Mouse (Mus musculus): ENCODE data around the gene Tnc. TPM values are rescaled to one million over a fixed set of nuclear protein-coding genes. Genes with fewer than 3 reads are reported as not detected.

The Tnc gene
- polyA plus RNA-seq, 1 experiment from 2014 or later = 64.2 TPM

DNA sequence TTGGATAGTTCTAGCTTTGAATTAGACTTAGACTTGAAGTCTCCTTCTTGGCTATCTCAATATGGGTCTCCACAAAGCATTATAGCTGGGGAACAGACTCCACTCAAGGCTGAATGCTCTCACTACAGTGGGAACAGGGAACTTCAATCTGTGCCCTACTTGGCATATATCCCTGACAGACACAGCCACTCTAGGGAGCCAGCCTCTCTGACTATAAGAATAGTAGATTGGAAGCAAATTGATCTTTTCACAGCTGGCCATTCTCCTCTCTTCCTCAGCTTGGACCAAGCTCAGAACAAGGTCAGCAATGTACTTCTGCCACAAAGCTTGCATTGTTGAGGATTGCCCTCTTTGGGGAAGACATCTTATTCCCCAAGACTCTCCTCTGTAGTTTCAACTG, 27.9 kb upstream of the Tnc start:
- H3K4me3 ChIP-seq (ENCODE audit: low read depth, low read length) = no peak overlapping the region
- H3K27me3 ChIP-seq (ENCODE audit: control insufficient read depth, insufficient read depth, low read depth, low read length) = no peaks in the 10 kb centered on the region
- H3K9ac ChIP-seq (ENCODE audit: low read depth, low read length) = no peak overlapping the region
- no peak overlapping the region for H3K4me2 ChIP-seq (ENCODE audit: low read length)
- H3K27ac ChIP-seq (ENCODE audit: low read length) = no peak overlapping the region
- H3K36me3 ChIP-seq (ENCODE audit: control insufficient read depth, insufficient read depth, low read length) = no peaks in the 10 kb centered on the region
- H3K4me1 ChIP-seq (ENCODE audit: control insufficient read depth, insufficient read depth, low read length) = no peaks in the 10 kb centered on the region
- H3K9me3 ChIP-seq (replicated peaks; ENCODE audit: control insufficient read depth, low read length, poor library complexity, severe bottlenecking) = no peaks in the 10 kb centered on the region
- no peak for ATAC-seq

DNA sequence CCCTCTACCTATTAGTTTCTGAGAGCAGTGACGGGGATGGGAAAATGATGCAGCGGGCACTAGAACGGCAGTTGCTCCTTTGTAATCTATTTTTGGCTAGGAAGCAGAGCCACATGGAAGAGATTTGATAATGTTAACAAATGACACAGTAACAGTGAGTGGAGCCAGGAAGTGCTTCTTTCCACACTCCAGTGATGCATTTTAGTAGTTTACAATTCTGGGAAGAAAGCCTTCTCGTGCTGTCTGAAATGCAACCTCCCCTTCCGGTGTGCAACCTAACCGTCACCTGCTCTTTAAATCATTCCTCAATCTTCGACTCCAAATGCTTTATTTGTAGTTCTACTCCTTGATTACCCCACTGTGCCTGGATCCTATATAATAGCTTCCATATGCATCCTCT, 20.6 kb upstream of the Tnc start:
- H3K9me3 ChIP-seq (replicated peaks; ENCODE audit: control insufficient read depth, low read length, poor library complexity, severe bottlenecking) = no peaks in the 10 kb centered on the region
- no peak for ATAC-seq
- 90% methylated on average over 7 of the region's 7 CpGs for WGBS
- no peaks in the 10 kb centered on the region for H3K27me3 ChIP-seq (ENCODE audit: control insufficient read depth, insufficient read depth, low read depth, low read length)
- no peak overlapping the region for H3K4me3 ChIP-seq (ENCODE audit: low read depth, low read length)
- H3K36me3 ChIP-seq (ENCODE audit: control insufficient read depth, insufficient read depth, low read length) = no peaks in the 10 kb centered on the region
- no peak overlapping the region for H3K27ac ChIP-seq (ENCODE audit: low read length)
- no peaks in the 10 kb centered on the region for H3K4me1 ChIP-seq (ENCODE audit: control insufficient read depth, insufficient read depth, low read length)
- no peak overlapping the region for H3K4me2 ChIP-seq (ENCODE audit: low read length)
- H3K9ac ChIP-seq (ENCODE audit: low read depth, low read length) = no peak overlapping the region

DNA sequence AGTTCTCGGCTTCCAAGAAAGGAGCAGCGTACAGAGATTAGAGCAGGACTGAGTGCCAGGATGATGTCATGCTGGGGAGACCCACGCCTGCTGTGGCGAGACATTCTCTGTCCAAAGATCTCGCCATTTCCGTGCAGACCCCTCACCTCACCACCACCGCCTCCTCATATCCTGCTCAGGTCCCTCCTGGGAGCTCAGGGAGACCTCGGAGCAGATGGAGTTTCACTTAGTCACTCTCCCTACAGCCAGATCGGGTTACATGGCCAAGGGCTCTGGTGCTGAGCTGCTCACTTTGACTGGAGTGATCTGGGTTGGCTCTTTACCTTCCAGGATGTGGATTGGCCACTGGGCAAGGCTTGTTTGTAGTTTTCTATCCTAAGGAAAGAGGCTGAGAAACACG, 18.5 kb upstream of the Tnc start:
- Histone ChIP-seq H3K9ac (ENCODE audit: low read depth, low read length) (no peak overlapping the region), H3K9me3 (replicated peaks; ENCODE audit: control insufficient read depth, low read length, poor library complexity, severe bottlenecking) (no peaks in the 10 kb centered on the region), H3K36me3 (ENCODE audit: control insufficient read depth, insufficient read depth, low read length) (no peaks in the 10 kb centered on the region), H3K4me1 (ENCODE audit: control insufficient read depth, insufficient read depth, low read length) (no peaks in the 10 kb centered on the region), H3K4me2 (ENCODE audit: low read length) (no peak overlapping the region), H3K27me3 (ENCODE audit: control insufficient read depth, insufficient read depth, low read depth, low read length) (no peaks in the 10 kb centered on the region), H3K4me3 (ENCODE audit: low read depth, low read length) (no peak overlapping the region), H3K27ac (ENCODE audit: low read length) (no peak overlapping the region)
- ATAC-seq = no peak
- 59% methylated on average over 10 of the region's 10 CpGs for WGBS

DNA sequence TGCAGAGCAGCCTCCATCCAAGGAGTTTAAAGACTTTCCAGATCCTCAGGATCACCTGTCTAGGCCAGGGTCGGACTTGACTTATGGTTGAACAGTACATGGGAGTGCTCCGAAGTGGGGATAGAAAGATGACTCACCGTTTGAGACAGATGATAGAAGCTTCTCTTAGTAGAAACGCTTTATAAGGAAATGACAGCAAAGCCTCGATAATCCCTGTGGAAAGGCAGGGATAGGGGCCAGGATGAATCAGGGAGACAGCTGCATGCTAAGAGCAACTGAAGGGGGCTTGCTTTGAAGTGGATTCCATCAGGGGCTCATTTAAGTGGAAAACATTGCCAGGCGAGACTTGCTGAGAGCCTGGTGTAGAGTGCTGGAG, 12.0 kb upstream of the Tnc start:
- 43% methylated on average over 6 of the region's 6 CpGs for WGBS
- H3K27ac ChIP-seq (ENCODE audit: low read length) = no peak overlapping the region
- 0 out of 2 replicates have a peak, but pooled peaks have one; percentile 21 for ATAC-seq

DNA sequence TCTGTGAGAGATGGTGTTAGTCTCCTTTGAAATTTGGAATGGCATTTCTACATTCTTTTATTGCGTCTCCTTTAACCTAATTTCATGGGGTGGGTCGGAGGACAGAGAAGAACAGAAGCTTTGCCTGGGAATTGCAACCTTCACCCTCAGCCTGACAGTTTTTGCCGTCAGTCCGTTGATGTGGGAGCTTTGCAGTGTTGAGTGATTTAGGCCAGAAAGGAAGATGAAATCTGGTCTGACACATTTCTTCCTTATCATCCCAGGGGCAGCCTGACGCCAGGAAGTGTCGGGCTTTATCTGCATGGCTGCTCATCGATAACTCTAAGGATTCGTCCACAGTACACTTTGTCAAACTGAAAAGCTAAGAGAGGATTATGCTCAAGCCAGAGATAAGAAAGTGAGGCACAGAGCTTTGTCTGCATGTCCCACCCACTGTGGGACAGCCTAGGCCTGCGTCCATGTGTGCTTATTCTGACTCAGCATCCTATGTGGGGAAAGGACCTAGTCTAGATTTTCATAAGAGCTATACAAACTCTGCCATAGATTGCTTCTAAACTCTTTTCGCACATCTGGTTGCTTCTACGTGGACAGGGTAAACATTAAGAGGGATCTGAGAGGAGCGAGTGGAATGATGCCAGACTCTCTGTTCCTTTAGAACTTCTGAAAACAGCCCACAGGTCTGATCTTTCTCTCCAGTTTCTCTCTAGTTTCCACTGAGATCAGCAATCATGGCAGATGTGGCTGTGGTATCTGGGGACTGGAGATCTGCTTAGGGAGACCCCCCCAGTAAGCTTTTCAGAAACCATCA, 11.4 kb upstream of the Tnc start:
- 40% methylated on average over 12 of the region's 12 CpGs for WGBS
- H3K9ac ChIP-seq (ENCODE audit: low read depth, low read length) = no peak overlapping the region
- no peaks in the 10 kb centered on the region for H3K36me3 ChIP-seq (ENCODE audit: control insufficient read depth, insufficient read depth, low read length)
- H3K4me2 ChIP-seq (ENCODE audit: low read length) = no peak overlapping the region
- no peaks in the 10 kb centered on the region for H3K9me3 ChIP-seq (replicated peaks; ENCODE audit: control insufficient read depth, low read length, poor library complexity, severe bottlenecking)
- ATAC-seq = no peak
- no peaks in the 10 kb centered on the region for H3K4me1 ChIP-seq (ENCODE audit: control insufficient read depth, insufficient read depth, low read length)
- no peak overlapping the region for H3K4me3 ChIP-seq (ENCODE audit: low read depth, low read length)
- no peaks in the 10 kb centered on the region for H3K27me3 ChIP-seq (ENCODE audit: control insufficient read depth, insufficient read depth, low read depth, low read length)
- H3K27ac ChIP-seq (ENCODE audit: low read length) = no peak overlapping the region

More for the DNA sequence above, 12.0 kb upstream of the Tnc start:
- Histone ChIP-seq H3K4me3 (ENCODE audit: low read depth, low read length) (no peak overlapping the region), H3K36me3 (ENCODE audit: control insufficient read depth, insufficient read depth, low read length) (no peaks in the 10 kb centered on the region), H3K9me3 (replicated peaks; ENCODE audit: control insufficient read depth, low read length, poor library complexity, severe bottlenecking) (no peaks in the 10 kb centered on the region), H3K9ac (ENCODE audit: low read depth, low read length) (no peak overlapping the region), H3K27me3 (ENCODE audit: control insufficient read depth, insufficient read depth, low read depth, low read length) (no peaks in the 10 kb centered on the region), H3K4me1 (ENCODE audit: control insufficient read depth, insufficient read depth, low read length) (no peaks in the 10 kb centered on the region), H3K4me2 (ENCODE audit: low read length) (no peak overlapping the region)

DNA sequence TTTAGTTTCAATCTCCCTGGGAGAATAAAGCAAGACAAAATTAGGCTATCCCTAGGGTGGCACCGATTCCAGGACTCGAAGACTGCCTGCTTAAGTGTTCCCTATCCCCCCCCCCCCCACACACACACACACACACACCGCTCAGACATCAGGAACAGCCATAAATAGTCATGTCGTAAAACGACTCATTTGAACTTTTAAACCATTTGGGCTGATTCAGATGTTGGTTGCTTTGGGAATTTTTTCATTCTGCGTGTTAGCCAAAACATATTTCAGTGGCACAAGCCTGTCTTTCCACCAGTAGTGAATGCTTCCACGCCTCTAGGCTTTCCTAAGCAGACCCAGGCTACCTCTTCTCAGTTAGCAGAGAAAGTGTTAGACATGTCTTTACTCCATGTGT, 1.4 kb upstream of the Tnc start:
- H3K4me3 ChIP-seq (ENCODE audit: low read depth, low read length) = no peak overlapping the region
- H3K27me3 ChIP-seq (ENCODE audit: control insufficient read depth, insufficient read depth, low read depth, low read length) = no peaks in the 10 kb centered on the region
- peaks cover 7% of the 10 kb centered on the region; the same call in 1 of the 2 replicates for H3K4me1 ChIP-seq (ENCODE audit: control insufficient read depth, insufficient read depth, low read length)
- H3K4me2 ChIP-seq (ENCODE audit: low read length) = no peak overlapping the region
- no peak for ATAC-seq
- H3K36me3 ChIP-seq (ENCODE audit: control insufficient read depth, insufficient read depth, low read length) = no peaks in the 10 kb centered on the region
- H3K9me3 ChIP-seq (replicated peaks; ENCODE audit: control insufficient read depth, low read length, poor library complexity, severe bottlenecking) = no peaks in the 10 kb centered on the region
- no peak overlapping the region for H3K27ac ChIP-seq (ENCODE audit: low read length)
- H3K9ac ChIP-seq (ENCODE audit: low read depth, low read length) = no peak overlapping the region
- 81% methylated on average over 7 of the region's 7 CpGs for WGBS

DNA sequence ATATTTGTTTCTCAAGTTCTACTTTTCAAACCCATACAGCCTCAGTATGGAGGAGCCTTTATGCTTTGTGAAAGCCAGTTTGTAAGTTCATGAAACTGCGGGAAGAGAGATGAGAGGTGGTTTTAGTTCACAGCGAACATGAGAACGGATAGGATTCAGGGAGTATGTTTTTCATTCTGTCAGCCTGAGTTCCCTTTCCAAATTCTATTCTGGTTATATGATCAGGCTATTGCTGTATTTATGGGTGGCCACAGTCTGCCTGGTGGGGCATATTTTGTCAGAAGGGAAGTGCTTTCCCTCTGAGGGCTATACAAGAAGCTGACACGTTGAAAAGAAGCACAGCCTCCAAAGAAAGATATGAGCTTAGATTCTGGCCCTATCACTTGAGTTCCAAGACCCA, 2.9 kb downstream of the Tnc start:
- Histone ChIP-seq H3K4me1 (ENCODE audit: control insufficient read depth, insufficient read depth, low read length) (peaks cover 7% of the 10 kb centered on the region; the same call in 1 of the 2 replicates), H3K9ac (ENCODE audit: low read depth, low read length) (no peak overlapping the region), H3K36me3 (ENCODE audit: control insufficient read depth, insufficient read depth, low read length) (no peaks in the 10 kb centered on the region), H3K4me3 (ENCODE audit: low read depth, low read length) (peak overlapping the region; percentile 14), H3K27me3 (ENCODE audit: control insufficient read depth, insufficient read depth, low read depth, low read length) (no peaks in the 10 kb centered on the region), H3K27ac (ENCODE audit: low read length) (no peak overlapping the region), H3K9me3 (replicated peaks; ENCODE audit: control insufficient read depth, low read length, poor library complexity, severe bottlenecking) (no peaks in the 10 kb centered on the region), H3K4me2 (ENCODE audit: low read length) (peak overlapping the region; percentile 23; the same call in 1 of the 2 replicates)
- ATAC-seq = no peak
- WGBS = 91% methylated on average over 4 of the region's 4 CpGs

DNA sequence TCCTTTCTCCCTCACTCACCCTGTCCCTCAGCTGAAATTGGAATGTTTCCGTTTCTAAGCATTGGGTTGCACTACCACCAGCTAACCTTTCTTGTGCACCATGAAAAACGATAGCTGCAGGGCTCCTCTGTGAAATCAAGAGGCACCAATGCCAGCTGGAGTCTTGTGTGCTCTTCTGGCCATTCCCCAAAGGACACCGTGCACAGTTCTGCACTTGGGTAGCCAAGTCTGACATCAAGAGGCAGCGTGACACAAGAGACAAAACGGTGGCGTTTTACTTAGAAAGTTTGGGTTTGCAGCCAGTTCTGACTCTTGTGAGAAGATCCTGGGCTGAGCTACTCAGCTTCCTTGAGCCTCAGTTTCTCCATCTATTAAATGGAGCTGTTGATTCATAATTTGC, 3.4 kb downstream of the Tnc start:
- 78% methylated on average over 6 of the region's 6 CpGs for WGBS
- Histone ChIP-seq H3K36me3 (ENCODE audit: control insufficient read depth, insufficient read depth, low read length) (no peaks in the 10 kb centered on the region), H3K4me2 (ENCODE audit: low read length) (no peak overlapping the region; the same call in 1 of the 2 replicates), H3K9ac (ENCODE audit: low read depth, low read length) (no peak overlapping the region), H3K27ac (ENCODE audit: low read length) (no peak overlapping the region), H3K4me1 (ENCODE audit: control insufficient read depth, insufficient read depth, low read length) (peaks cover 7% of the 10 kb centered on the region; the same call in 1 of the 2 replicates), H3K27me3 (ENCODE audit: control insufficient read depth, insufficient read depth, low read depth, low read length) (no peaks in the 10 kb centered on the region), H3K9me3 (replicated peaks; ENCODE audit: control insufficient read depth, low read length, poor library complexity, severe bottlenecking) (no peaks in the 10 kb centered on the region), H3K4me3 (ENCODE audit: low read depth, low read length) (no peak overlapping the region)
- ATAC-seq = no peak

DNA sequence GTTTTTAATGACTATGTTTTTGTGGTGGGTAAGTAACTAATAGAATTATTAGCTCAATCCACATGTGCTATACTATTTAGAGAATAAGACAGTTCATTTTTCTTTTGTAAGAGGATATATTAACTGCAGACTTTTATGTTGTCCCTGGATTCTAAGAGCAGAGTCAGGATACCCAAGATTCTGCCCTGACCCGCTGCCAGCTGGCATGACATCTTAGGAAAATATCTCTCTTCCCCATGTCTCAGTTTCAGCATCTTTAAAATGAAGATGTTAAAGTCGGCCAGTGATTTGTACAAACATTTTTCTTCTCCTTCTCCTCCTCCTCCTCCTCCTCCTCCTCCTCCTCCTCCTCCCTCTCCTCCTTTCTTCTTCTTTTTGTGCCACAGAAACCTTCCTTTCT, 7.7 kb downstream of the Tnc start:
- peaks cover 3% of the 10 kb centered on the region; the same call in 1 of the 2 replicates for H3K9me3 ChIP-seq (replicated peaks; ENCODE audit: control insufficient read depth, low read length, poor library complexity, severe bottlenecking)
- WGBS = 78% methylated on average over 2 of the region's 2 CpGs

More for the DNA sequence above, 7.7 kb downstream of the Tnc start:
- H3K27me3 ChIP-seq (ENCODE audit: control insufficient read depth, insufficient read depth, low read depth, low read length) = no peaks in the 10 kb centered on the region
- no peak overlapping the region for H3K9ac ChIP-seq (ENCODE audit: low read depth, low read length)
- no peaks in the 10 kb centered on the region for H3K4me1 ChIP-seq (ENCODE audit: control insufficient read depth, insufficient read depth, low read length)
- H3K27ac ChIP-seq (ENCODE audit: low read length) = no peak overlapping the region
- no peak for ATAC-seq
- H3K4me2 ChIP-seq (ENCODE audit: low read length) = no peak overlapping the region
- H3K4me3 ChIP-seq (ENCODE audit: low read depth, low read length) = no peak overlapping the region
- H3K36me3 ChIP-seq (ENCODE audit: control insufficient read depth, insufficient read depth, low read length) = no peaks in the 10 kb centered on the region

All from midbrain, embryonic 16.5 days (tissue).